Mouse (Mus musculus) myocyte (in vitro differentiated cells): ENCODE data around the gene Palld. TPM values are rescaled to one million over a fixed set of nuclear protein-coding genes. Genes with fewer than 3 reads are reported as not detected.

Experiments
- H3K27me3 ChIP-seq: one replicate; pipeline ENCODE4 v1.6.1; 2011; ENCODE audit not compliant: control insufficient read depth, insufficient read depth, insufficient read length
- H3K36me3 ChIP-seq: one replicate; pipeline ENCODE4 v1.6.1; 2011; ENCODE audit not compliant: control insufficient read depth, insufficient read depth
- H3K4me2 ChIP-seq: one replicate; pipeline ENCODE4 v1.6.1; 2011; ENCODE audit warnings: low read depth, control low read depth
- H3K4me3 ChIP-seq: one replicate; pipeline ENCODE4 v1.5.1; 2011; ENCODE audit warnings: mild to moderate bottlenecking, control low read depth, moderate library complexity
- H3K79me2 ChIP-seq: one replicate; pipeline ENCODE4 v1.6.1; 2011; ENCODE audit not compliant: control insufficient read depth, insufficient read depth
- H3ac ChIP-seq: one replicate; pipeline ENCODE4 v1.6.1; 2011; ENCODE audit not compliant: control insufficient read depth, insufficient read length
- CEBPB ChIP-seq: IDR thresholded peaks from 2 replicates; pipeline ENCODE4 v1.6.1; 2011; ENCODE audit warnings: mild to moderate bottlenecking, moderate library complexity; ENCODE audit not compliant: poor library complexity, insufficient read depth, severe bottlenecking
- E2F4 ChIP-seq: IDR thresholded peaks from one replicate; pipeline ENCODE4 v1.6.1; 2011; ENCODE audit warnings: mild to moderate bottlenecking, control low read depth, moderate library complexity; ENCODE audit not compliant: insufficient read depth
- MAX ChIP-seq: IDR thresholded peaks from one replicate; pipeline ENCODE4 v1.6.1; 2011; ENCODE audit warnings: low read depth, mild to moderate bottlenecking, control low read depth
- MYOD1 ChIP-seq, 3 experiments: IDR thresholded peaks; one replicate each; pipeline ENCODE4 v1.6.1; 2011; ENCODE audit warnings: control low read depth in 2 of 3, low read depth in 2 of 3, mild to moderate bottlenecking in 2 of 3, moderate library complexity in 1 of 3; ENCODE audit not compliant: insufficient read length in 2 of 3, control insufficient read depth in 1 of 3
- MYOG ChIP-seq, 3 experiments: IDR thresholded peaks; one replicate each; pipeline ENCODE4 v1.6.1; 2011; ENCODE audit warnings: control low read depth in 2 of 3, low read depth in 2 of 3, mild to moderate bottlenecking in 2 of 3; ENCODE audit not compliant: insufficient read length in 2 of 3, control insufficient read depth in 1 of 3, insufficient read depth in 1 of 3
- POLR2A ChIP-seq: IDR thresholded peaks from one replicate; pipeline ENCODE4 v1.6.1; 2011; ENCODE audit warnings: low read depth, mild to moderate bottlenecking, control low read depth, moderate library complexity; ENCODE audit not compliant: insufficient read length
- POLR2AphosphoS2 ChIP-seq: IDR thresholded peaks from one replicate; pipeline ENCODE4 v1.6.1; 2011; ENCODE audit warnings: low read depth, control low read depth; ENCODE audit not compliant: insufficient read length
- REST ChIP-seq: IDR thresholded peaks from one replicate; pipeline ENCODE4 v1.6.1; 2011; ENCODE audit warnings: mild to moderate bottlenecking, control low read depth, moderate library complexity; ENCODE audit not compliant: insufficient read depth, insufficient read length
- SRF ChIP-seq: IDR thresholded peaks from one replicate; pipeline ENCODE4 v1.6.1; 2011; ENCODE audit warnings: low read depth; ENCODE audit not compliant: control insufficient read depth, insufficient read length
- TCF12 ChIP-seq: IDR thresholded peaks from one replicate; pipeline ENCODE4 v1.6.1; 2011; ENCODE audit warnings: mild to moderate bottlenecking, control low read depth; ENCODE audit not compliant: poor library complexity, insufficient read depth, severe bottlenecking
- TCF3 ChIP-seq: IDR thresholded peaks from one replicate; pipeline ENCODE4 v1.6.1; 2011; ENCODE audit warnings: low read depth, control low read depth; ENCODE audit not compliant: insufficient read length
- USF1 ChIP-seq: IDR thresholded peaks from one replicate; pipeline ENCODE4 v1.6.1; 2011; ENCODE audit warnings: low read depth, mild to moderate bottlenecking, control low read depth, moderate library complexity
- polyA plus RNA-seq: library from polyadenylated mRNA; unstranded; fragments of >200 nt; fragmentation: generic; extraction: Trizol; gene quantifications from one replicate; pipeline ENCODE4 v1.2.1, GENCODE M21; 2012; ENCODE audit warnings: missing spikeins

The Palld gene
- polyA plus RNA-seq, 1 experiment, result 52.4 TPM

DNA sequence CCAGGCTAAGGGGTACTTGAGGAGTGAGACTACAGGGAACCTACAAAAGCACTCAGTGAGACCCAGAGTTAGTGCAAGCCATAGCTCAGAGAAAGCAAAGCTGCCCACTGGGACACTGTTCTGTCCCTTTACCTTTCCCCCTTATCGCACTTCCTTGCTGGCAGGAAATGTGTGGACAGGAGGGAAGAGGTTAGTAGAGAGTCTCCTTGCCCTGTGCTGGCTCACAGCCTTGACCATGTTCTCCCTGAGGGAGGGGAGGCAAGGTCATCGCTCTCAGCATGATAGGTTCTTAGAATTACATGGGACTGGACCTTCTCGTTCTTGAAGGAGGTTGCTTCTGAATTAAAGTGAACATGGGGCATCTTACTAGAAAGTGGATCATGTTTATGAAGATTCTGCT, 69.3 kb downstream of the Palld start:
- no peaks in the 10 kb centered on the region for H3K36me3 ChIP-seq
- no peak overlapping the region for H3K4me2 ChIP-seq
- H3K79me2 ChIP-seq, result no peaks in the 10 kb centered on the region
- no peak overlapping the region for H3ac ChIP-seq
- no peak for TF ChIP-seq USF1
- no peak for TF ChIP-seq TCF12
- no peak for TF ChIP-seq MAX
- no peak for TF ChIP-seq E2F4
- TF ChIP-seq SRF, result no peak
- no peaks in the 10 kb centered on the region for H3K27me3 ChIP-seq
- no peak overlapping the region for H3K4me3 ChIP-seq

DNA sequence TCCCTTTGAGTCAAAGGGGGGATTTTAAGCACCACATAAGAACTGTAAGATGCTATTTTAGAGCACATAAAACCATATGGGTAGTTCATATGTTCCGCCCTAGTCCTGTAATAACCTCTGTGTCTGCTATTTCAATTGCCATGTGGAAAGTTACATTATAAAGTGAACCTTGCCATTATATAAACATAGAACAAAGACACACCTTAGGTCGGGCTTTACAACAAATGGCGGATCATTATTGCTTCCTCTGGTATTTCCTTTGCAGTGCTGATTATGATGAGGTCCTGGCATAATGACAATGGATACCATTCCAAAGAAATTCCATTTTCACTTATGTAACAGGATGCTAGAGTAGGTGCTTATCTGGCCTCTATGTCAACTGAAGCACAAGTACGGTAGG, 70.5 kb downstream of the Palld start:
- no peak overlapping the region for H3ac ChIP-seq

DNA sequence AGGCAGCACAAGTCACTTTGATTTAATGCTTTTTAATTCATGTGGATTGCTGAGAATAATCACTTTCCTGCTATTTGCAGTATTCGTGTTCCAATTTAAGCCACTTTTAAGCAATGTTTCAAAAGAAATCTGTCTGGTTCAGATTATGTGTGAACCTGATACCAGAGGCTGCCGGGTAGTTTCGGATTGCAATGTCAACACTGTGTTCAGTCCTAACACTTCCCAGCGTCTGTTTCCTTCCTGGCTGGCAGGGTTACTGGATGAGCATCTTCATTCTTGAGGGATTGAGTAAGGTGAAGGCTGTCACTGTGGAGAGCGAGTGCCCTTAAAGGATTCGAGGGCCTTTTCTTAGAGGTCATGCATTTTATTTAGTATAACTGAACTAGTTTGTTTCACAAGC, 71.7 kb downstream of the Palld start:
- H3K4me3 ChIP-seq, result no peak overlapping the region
- H3K27me3 ChIP-seq, result no peaks in the 10 kb centered on the region
- peak overlapping the region; percentile 74 for H3K4me2 ChIP-seq
- no peak overlapping the region for H3ac ChIP-seq
- no peaks in the 10 kb centered on the region for H3K36me3 ChIP-seq
- H3K79me2 ChIP-seq, result no peaks in the 10 kb centered on the region
- TF ChIP-seq REST (no peak), MYOG (IDR thresholded peaks at IDR 0.05; ENCODE audit: control insufficient read depth in 1 of 3, insufficient read depth in 1 of 3, insufficient read length in 2 of 3, low read depth in 2 of 3) (no peak), TCF12 (no peak), USF1 (no peak)

More for the DNA sequence above, 70.5 kb downstream of the Palld start:
- Histone ChIP-seq H3K4me3 (no peak overlapping the region), H3K36me3 (no peaks in the 10 kb centered on the region), H3K79me2 (no peaks in the 10 kb centered on the region), H3K4me2 (no peak overlapping the region), H3K27me3 (no peaks in the 10 kb centered on the region)
- no peak for TF ChIP-seq USF1

DNA sequence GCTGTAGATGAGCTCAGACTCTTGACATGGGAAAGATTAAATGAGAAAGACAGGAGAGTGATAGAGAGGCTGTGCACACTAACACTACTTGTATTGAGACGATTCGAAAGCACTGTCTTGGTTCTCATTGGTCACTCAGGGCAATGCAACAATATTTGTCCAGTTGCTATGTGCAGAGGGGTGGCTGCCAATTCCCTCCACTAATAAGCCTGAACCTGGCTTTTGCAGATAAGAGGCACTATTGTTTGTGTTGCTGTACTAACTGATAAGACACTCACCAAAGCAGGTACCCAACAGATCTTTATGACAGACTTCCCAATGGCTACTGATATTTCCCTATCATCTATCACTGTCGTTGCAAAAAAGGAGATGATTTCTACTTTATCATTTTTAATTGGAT, 77.9 kb downstream of the Palld start:
- Histone ChIP-seq H3ac (no peak overlapping the region), H3K4me3 (no peak overlapping the region), H3K27me3 (no peaks in the 10 kb centered on the region), H3K36me3 (no peaks in the 10 kb centered on the region), H3K4me2 (no peak overlapping the region), H3K79me2 (no peaks in the 10 kb centered on the region)
- no peak for TF ChIP-seq MAX
- no peak for TF ChIP-seq USF1
- no peak for TF ChIP-seq MYOD1 (IDR thresholded peaks at IDR 0.05; ENCODE audit: control insufficient read depth in 1 of 3, insufficient read length in 2 of 3, low read depth in 2 of 3)
- no peak for TF ChIP-seq REST

DNA sequence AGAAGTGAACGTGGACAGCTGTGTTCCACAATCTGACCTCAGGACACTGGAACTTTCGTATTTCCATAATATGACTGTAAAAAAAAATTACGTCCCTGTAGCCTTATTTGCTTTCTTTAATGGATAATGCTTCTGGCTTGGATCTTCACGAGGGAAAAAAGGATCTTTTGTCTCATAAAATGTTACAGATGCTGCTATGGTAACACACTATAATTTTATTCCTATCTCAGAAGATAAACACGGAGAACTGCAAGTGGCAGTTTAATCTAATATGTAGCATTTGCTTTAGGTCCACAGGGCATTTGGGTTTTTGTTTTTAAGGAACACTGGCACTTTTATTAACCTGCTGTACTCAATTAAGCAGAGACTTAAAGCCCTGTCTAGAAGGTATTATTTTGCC, 79.3 kb downstream of the Palld start:
- H3K79me2 ChIP-seq, result no peaks in the 10 kb centered on the region
- H3K4me2 ChIP-seq, result no peak overlapping the region
- no peaks in the 10 kb centered on the region for H3K36me3 ChIP-seq
- no peak for TF ChIP-seq POLR2AphosphoS2
- no peak for TF ChIP-seq E2F4
- H3K4me3 ChIP-seq, result no peak overlapping the region
- H3K27me3 ChIP-seq, result no peaks in the 10 kb centered on the region
- H3ac ChIP-seq, result no peak overlapping the region

DNA sequence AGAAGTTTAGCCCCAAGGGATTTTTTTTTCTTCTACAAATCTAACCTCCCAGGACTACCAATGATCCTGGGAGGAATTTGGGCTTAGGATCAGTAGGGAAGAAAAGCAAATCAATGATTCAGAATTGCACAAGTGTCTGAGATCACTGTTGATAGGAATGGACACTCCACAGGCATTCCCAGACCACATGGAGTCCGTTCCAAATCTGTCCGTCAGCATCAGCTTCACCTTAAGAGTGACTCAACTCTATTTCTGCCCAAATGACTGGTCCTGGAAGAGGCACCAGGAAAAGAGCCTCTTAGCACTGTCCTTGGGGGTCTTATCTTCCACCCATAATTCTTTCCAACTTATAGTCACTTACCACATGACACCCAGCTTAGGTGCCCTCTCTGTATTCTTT, 98.7 kb downstream of the Palld start:
- Histone ChIP-seq H3K4me2 (peak overlapping the region; percentile 55), H3ac (no peak overlapping the region), H3K4me3 (no peak overlapping the region), H3K36me3 (no peaks in the 10 kb centered on the region), H3K79me2 (no peaks in the 10 kb centered on the region), H3K27me3 (no peaks in the 10 kb centered on the region)
- TF ChIP-seq TCF3 (no peak), MYOD1 (IDR thresholded peaks at IDR 0.05; ENCODE audit: control insufficient read depth in 1 of 3, insufficient read length in 2 of 3, low read depth in 2 of 3) (peak in 1 of 3 experiments; percentile 10), CEBPB (peak; percentile 95)

DNA sequence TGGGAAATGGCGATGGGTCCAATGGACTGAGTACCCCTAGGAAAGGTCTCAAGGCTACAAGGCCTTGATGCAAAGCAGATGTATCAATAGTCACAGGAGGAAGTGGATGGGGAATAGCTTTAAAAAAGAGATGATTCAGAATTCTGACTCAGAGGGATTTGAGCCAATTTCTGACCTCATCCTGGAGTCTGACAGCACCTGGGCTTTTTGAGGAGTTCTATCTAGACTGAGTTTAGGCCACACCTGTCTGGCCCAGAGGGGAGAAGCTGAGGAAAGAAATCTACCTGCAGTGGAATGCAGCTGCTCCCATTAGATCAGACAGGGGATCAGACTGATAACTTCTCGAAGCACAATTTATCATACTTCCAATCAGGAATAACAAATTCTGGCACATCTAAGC, 99.7 kb downstream of the Palld start:
- Histone ChIP-seq H3K79me2 (no peaks in the 10 kb centered on the region), H3K36me3 (no peaks in the 10 kb centered on the region), H3K27me3 (no peaks in the 10 kb centered on the region), H3K4me3 (no peak overlapping the region), H3ac (no peak overlapping the region), H3K4me2 (peak overlapping the region; percentile 55)
- TF ChIP-seq TCF12 (no peak), MAX (no peak), TCF3 (no peak), CEBPB (no peak), POLR2A (no peak), POLR2AphosphoS2 (no peak), E2F4 (no peak), REST (no peak), MYOD1 (IDR thresholded peaks at IDR 0.05; ENCODE audit: control insufficient read depth in 1 of 3, insufficient read length in 2 of 3, low read depth in 2 of 3) (no peak), SRF (no peak), MYOG (IDR thresholded peaks at IDR 0.05; ENCODE audit: control insufficient read depth in 1 of 3, insufficient read depth in 1 of 3, insufficient read length in 2 of 3, low read depth in 2 of 3) (no peak), USF1 (no peak)
